Mouse (Mus musculus): ENCODE data around the gene Krt10.

The Krt10 gene

DNA sequence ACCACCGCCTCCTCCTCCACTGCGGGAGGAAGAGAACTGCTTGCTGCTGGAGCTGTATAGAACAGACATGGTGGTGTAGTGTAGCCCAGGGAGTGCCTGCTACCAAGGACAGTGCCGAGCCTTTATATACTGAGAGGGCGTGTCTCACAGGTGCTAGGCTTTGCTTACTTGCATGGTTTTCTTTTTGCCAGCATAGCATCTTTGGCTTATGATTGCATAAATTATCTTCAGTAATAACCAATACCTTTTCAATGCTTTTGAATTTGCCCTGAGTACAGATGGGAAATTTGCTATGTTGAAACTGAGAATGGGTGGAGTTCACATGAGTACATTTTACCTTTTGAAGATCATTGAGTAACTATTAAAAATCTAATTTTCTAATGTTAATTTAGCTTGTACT, at the start of gene Krt10:
Krt10 (minus strand) TSS at position 101 of the 400 bp plus-strand sequence.
- no peak for DNase-seq (ENCODE audit: low spot score)

- no peak for DNase-seq (ENCODE audit: low spot score)
Observed at GRCm38 (mm10) chr11:99437972-99438371, 48.8 kb upstream of the Krt10 start, which contains the start of gene Krt20. Gene Krt20, minus strand, starts transcription at chr11:99438150.

DNA sequence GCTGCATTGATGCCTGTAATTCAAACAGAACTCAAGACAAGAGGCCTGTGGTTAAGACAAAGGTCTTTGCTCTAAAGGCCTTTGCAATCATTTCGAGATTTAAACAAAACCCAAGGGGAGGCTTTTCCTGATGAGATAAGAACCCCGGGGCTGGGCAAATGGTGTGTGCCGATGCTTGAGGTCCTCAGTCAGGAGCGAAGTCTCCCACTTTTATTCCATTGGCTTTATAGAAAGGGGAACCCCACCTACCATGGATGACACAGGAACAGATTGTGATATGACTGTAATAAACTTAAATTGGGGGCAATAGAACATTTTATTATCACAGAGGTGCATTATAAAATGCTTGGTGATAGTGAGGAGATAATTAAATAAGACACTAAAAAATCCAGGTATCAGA, 47.5 kb upstream of the Krt10 start:
- no peak for DNase-seq (ENCODE audit: low spot score)

DNA sequence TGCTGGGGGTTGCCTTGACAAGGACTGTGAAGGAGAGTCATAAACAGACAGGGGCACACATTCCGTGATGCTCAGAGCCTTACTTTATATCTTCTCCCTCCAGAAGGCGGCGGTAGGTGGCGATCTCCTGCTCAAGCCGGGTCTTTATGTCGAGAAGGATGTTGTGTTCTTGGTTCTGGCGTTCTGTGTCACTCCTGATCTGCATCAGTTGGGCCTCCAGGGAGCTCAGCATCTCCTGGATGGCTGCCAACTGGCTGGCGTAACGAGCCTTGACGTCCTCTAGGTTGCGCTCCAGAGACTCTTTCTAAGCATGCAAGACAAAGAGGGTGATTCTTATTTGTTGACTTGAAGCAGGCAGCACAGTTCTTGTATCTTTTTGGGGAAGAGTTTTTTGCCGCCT, 41.5 kb upstream of the Krt10 start:
- no peak for DNase-seq (ENCODE audit: low spot score)

DNA sequence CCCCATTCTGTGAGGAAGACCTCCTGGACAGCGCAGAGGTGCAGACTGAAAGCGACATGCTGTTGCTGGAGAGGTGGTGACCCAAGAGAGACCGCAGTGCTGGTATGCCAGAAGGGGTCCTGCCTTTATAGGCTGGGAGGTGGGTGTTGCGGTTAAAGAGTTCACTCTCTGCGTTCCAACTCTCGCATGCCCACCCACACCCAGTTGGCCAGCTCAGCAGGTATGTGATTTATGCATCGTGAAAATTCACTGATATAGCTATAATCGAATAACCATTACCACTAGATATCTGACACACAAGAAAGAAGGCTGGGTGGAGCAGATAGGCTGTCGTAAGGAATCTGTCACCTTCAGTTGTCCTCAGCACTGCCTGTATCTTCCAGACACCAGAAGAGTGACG, 33.0 kb upstream of the Krt10 start, which contains the start of gene Krt12:
Krt12 (minus strand) TSS at position 101 of the 400 bp plus-strand sequence.
- no peak for DNase-seq (ENCODE audit: low spot score)

DNA sequence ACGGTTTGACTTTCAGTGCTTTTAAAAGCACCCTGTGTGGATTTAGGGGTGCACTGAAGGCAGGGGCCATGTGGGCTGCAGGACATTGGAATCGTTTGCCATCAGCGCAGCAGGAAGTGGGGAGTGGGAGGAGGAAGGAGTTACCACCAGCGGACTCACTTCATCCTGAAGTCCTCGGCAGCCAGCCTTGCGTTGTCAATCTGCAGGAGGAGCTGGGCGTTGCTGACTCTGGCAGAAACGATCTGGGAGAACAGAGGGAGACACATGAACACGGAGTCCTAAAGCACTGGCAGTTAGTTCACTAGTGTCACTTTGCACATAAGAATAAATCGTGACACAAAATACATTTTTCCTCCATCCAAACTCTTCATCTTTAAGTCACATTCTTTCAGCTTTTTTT, 31.4 kb upstream of the Krt10 start:
- DNase-seq (ENCODE audit: low spot score), result no peak

GRCm38 (mm10) chr11:99417819-99418218, 28.7 kb upstream of the Krt10 start:
- no peak for DNase-seq (ENCODE audit: low spot score)

- no peak for DNase-seq (ENCODE audit: low spot score)
Observed at GRCm38 (mm10) chr11:99416902-99417301, 27.7 kb upstream of the Krt10 start.

DNA sequence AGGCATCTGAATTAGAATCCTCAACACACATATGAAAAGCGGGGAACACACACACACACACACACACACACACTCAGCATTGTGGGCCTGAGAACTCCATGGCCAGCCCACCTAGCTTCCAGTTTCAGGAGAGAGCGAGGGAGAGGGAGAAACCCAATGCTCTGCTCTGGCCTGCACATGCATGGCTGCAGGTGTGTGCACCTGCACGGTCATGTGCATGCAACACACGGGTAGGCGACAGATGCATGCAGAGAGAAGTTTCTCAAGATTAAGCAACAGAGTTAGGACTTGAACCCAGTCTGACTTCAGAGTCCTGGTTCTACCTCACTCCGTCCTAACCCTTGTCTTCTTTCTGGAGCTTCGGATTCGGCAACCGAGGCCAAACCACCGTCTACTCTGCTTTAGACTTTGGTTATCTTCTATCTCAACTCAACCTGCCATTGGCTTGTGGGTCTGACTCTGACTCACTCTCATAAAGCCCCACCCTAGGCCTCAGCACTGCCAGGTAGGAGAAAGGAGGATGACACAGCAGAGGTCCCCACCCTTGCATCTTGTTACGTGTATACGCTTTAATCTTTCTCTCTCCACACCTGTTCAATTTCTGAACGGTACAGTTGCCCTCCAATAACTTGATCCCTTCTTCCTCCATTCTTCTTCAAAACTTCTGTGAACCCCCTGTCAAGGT, 25.4 kb upstream of the Krt10 start:
- DNase-seq (ENCODE audit: low spot score), result no peak

- DNase-seq (ENCODE audit: low spot score), result no peak
Observed at GRCm38 (mm10) chr11:99413247-99413646, 24.1 kb upstream of the Krt10 start.

DNA sequence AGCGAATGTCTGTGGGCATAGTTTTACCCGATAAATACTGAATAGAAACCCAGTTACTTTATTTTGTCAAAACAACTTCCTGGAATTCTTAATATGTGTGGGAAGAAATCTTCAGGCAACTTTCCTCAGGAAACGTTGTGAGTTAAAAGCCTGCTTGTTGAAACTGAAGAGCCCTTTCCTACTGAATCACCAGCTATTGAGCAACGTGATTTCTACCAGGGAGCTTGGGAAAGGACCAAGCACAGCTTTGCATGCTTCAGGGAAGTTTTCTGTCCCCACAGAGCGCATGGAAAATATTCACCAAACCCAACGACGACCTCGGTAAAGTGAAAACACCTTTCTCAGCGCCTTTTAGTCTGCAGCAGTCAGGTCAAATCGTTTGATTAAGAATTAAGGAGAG, 17.0 kb upstream of the Krt10 start:
- DNase-seq (ENCODE audit: low spot score), result no peak

DNA sequence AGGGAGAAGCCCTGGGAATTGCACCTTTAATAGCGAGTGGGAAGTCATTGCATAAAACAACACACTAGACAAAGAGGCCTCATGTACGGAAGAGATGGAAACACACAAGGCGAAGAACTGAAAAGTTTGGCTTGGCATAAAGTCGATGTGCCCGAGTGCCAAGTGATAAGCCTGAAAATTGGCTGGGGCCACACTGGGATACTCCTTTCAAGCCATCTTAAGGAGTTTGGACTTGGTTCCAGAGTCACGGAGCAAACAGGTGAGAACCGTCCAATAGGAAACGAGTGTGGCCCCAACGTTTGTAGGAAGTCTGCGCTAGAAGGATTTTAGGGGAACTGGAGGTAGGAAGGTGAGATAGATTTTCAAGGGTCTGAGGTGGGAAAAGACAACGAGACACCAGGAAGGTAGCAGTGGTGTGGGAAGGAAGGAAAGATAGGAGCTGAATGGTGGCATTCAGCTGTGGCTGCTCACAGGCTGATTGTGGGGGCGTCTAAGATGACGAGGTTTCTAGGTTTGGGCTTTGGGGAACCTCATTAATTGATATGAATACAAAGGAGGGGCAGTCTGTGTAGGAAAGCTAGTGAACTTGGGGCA, 10.9 kb upstream of the Krt10 start:
- no peak for DNase-seq (ENCODE audit: low spot score)

GRCm38 (mm10) chr11:99398832-99399231, 9.7 kb upstream of the Krt10 start:
- DNase-seq (ENCODE audit: low spot score), result no peak

DNA sequence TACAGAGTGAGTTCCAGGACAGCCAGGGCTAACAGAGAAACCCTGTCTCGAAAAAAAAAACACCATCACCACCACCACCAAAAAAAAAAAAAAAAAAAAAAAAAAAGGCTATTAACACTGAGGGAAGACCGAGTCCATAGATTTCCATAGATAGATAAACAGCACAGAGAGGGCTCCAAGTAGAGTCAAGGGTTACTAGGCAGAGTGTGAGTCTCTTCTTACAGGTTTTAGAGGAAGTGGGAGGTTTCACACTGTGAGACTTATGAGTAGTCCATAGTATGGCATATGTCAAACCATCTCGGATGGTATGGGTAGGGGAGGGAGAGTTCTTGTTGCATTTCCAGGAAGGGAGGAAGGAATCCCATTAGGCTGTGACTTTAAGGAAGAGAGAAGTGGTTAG, 8.9 kb upstream of the Krt10 start:
- DNase-seq (ENCODE audit: low spot score), result no peak

- DNase-seq (ENCODE audit: low spot score), result no peak
Observed at GRCm38 (mm10) chr11:99396661-99397060, 7.5 kb upstream of the Krt10 start.

DNA sequence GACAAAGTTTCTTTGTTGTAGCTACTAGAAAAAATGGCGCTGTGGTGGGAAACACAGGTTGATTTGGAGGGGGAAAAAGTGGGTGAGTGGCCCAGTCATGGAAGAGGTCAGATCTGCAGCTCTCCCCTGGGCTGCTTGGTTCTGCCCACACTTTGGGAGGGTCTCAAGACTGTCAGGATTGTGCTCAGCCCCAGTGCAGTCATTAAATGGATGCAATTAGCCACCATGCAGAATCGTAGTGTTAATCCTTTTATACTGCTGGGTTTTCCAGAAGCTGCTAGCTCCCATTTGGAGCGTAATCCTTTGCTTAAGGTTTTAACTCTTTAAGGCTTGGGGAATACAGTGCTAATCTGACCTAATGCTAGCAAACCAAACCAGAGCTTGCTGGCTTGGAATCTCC, 6.9 kb upstream of the Krt10 start:
- DNase-seq (ENCODE audit: low spot score), result no peak

DNA sequence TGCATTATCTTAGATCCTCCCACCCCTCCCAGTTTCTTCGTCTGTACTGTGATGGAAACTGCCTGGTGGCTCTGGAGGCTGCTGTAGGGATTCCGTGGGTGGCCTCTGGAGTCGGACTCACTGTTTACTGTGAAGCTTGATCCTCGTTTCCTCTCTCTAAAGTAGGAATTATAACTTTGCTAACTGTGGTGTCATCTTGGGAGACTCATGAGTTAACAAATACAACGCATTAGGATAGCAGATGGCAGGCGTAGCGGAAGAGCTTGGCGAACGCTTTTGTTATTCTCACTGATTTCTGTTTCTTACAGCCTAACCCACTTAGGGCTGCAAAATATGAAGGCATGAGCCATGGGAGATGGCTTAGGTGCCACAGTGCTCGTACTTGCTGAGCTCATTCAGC, 3.3 kb upstream of the Krt10 start:
- DNase-seq (ENCODE audit: low spot score), result no peak

- no peak for DNase-seq (ENCODE audit: low spot score)
Observed at GRCm38 (mm10) chr11:99391375-99391774, 2.2 kb upstream of the Krt10 start.

DNA sequence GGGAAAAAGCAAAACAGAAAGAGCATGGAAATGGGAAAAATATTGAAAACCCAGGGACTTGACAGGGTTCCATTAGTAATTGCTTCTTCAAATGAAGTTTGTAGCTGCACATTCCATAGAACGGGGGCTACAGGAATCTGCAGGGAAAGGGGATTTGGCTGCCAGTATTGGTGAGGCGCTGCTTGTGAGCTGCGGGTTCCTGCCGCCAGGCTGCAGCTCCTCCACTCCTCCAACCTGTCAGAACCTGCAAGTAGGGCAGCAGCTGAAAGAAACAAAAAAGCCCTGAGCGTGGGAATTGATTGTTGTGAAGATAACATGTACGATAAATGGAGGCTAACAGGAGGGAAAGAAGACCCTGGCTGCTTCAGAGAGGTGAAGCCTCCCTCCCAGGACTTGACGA, 1.7 kb upstream of the Krt10 start:
- DNase-seq (ENCODE audit: low spot score), result no peak

- no peak for DNase-seq (ENCODE audit: low spot score)
Observed at GRCm38 (mm10) chr11:99388661-99389060, 503 bp downstream of the Krt10 start.

DNA sequence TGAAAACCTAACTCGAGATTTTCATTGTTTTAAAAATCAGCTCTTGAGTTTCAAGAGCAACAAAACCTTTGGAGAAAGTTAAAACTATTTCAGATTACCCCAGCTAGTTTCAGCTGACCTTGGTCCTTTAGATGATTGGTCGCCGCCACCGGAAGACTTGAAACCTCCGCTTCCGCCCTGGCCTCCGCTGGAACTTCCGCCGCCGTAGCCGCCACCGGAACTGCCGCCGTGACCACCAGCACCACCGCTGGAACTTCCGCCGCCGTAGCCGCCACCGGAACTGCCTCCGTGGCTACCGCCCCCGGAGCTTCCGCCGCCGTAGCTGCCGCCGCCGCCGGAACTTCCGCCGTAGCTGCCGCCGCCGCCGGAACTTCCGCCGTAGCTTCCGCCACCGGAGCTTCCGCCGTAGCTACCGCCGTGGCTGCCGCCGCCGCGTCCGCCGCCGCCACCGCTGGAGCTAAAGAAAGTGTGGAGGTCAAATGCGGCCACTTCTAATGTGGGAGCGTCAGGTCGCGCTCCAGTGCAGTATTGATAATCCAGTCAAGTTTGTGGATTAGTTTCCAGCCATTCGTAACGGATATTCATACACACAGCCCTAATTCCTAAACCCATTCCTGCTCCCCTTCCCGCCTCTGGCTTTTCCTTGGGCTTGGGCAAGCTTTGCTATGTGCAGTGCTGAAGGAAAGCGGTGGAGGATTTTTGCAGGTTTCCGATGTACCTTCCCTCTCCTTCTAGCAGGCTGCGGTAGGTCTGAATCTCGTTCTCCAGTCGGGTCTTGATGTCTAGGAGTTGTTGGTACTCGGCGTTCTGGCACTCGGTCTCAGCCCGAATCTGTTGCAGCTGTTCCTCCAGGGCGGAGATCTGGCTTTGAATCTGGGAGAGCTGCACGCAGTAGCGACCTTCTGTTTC, 3.1 kb downstream of the Krt10 start:
- no peak for DNase-seq (ENCODE audit: low spot score)

- peak; percentile 46 for DNase-seq (ENCODE audit: low spot score)
Observed at GRCm38 (mm10) chr11:99379568-99379967, 9.6 kb downstream of the Krt10 start.

GRCm38 (mm10) chr11:99374803-99375202, 14.4 kb downstream of the Krt10 start, which contains the start of gene Krt28:
Gene Krt28, minus strand, starts transcription at chr11:99374903.
- no peak for DNase-seq (ENCODE audit: low spot score)
